Mouse (Mus musculus): Measurements from ENCODE around the gene Mplkip. TPM values are rescaled to one million over a fixed set of nuclear protein-coding genes. Genes with fewer than 3 reads are reported as not detected.

Mplkip gene
- 10 to 100 TPM; 66.5 to 90.2 TPM for polyA plus RNA-seq (2017; shearing (Covaris generic))

DNA sequence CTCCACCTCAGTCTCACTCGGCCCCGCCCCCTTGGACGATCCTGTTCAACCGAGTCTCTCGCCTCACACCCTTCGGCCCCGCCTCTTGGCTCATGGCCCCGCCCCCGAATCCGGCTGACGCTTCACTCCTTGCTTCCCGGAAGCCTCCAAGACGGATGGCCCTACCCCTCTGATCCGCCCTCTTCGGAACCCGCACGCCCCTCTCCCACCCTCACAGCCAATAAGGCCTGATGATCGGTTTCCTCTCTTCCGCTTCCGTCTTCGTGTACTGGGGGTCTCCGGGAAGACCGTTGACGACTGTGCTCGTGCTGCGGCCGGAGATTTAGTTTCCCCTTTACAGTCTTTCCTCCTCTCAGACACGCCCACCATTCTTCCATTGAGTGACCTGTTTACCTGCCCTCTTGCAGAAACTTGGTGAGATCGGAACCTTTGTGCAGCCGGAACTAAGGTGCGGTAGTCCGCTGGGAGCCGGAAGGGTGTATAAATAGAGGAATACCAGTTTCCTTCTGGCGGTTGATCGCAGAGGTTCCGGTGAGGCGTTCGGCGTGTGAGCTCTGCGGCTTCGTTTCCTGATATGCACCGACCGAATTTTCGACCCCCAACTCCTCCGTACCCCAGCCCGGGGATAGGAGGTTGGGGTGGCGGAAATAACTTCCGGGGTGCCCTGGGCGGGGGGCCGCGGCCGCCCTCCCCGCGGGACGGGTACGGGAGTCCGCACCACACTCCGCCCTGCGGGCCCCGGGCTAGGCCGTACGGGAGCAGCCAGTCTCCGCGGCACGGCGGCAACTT, at the start of gene Mplkip, which contains the start of gene Sugct:
Gene Mplkip, plus strand, starts transcription at position 282 of the 789 bp plus-strand sequence.
Gene Sugct, minus strand, starts transcription at position 643 of the 789 bp plus-strand sequence.

Other genes with a start within 250 kb of the Mplkip start
- 1 to 10 TPM; 2.0 to 6.7 TPM for gene Sugct, start 361 bp downstream of the Mplkip start, polyA plus RNA-seq (2017; shearing (Covaris generic))
- gene Cdk13, start 109.9 kb downstream of the Mplkip start, polyA plus RNA-seq (2017; shearing (Covaris generic)): 10 to 100 TPM; 84.5 to 96.6 TPM
- 10 to 100 TPM; 49.6 to 77.7 TPM for gene Rala, start 249.0 kb downstream of the Mplkip start, polyA plus RNA-seq (2017; shearing (Covaris generic))

Data from inflammation-experienced regulatory T-cells (primary cell).